8 mouse cellular contexts compared by ENCODE assay signal in the genomic region with DNA sequence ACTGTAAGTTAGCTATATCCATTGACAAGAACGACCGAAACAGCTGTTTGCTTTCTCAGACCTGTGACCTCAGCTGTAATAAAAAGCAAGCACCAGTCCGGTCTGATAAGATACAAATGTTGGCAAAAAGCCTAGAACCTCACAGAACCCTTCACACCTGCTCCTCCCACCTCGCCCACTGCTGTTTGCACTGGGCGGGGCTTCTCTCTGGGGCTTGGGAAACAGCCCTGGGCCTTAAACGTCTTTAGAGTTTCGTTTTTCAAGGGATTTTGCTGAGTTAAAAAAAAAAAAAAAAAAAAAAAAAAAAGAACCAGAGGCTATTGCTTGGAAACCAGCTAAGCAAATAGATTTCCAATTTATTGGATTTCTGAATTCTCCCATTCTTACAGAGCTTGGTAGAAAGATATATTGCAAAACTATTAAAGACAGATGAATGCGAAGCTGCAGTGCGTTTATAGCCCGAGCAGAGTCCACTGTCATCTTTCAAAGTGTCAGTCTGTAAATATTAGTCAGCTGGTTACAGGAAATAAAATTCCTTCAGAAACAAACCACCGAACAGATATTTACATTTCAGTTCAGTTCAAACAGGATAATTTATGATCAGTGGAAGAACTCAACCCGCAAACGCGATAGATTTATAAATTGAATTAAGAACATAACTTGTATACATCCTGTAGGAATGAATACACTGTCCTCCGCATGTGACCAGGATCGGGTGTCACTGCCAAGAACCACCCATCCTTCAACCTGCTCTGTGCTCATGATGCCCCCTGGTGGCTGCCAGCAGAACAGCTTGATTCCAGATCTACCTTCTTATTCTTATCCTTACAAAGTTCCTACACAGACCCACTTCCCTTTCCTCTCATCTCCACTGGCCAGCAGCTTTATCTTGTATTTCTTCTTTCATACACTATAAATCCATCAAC. TPM values are rescaled to one million over a fixed set of nuclear protein-coding genes. Genes with fewer than 3 reads are reported as not detected.
DNase-seq lines count a peak whose midpoint lies in the region; ATAC-seq and TF ChIP-seq lines count a peak whose summit lies in the region.

No protein-coding gene starts in this region.

- H3K36me3 ChIP-seq in limb, embryonic 14.5 days (ENCODE audit: control insufficient read depth, insufficient read depth, low read length): no peaks in the 10 kb centered on the region
- no peaks in the 10 kb centered on the region for H3K36me3 ChIP-seq in midbrain, embryonic 16.5 days (ENCODE audit: control insufficient read depth, insufficient read depth, low read length)
- H3K36me3 ChIP-seq in spleen, adult 2 months (ENCODE audit: control insufficient read depth, insufficient read depth, low read length): no peaks in the 10 kb centered on the region

- peak; percentile 49; the same call in 1 of the 2 replicates for ATAC-seq in limb, embryonic 14.5 days (ENCODE audit: low FRiP score, low read depth)
- ATAC-seq in midbrain, embryonic 16.5 days: peak; percentile 50; the same call in 1 of the 2 replicates

- peak; percentile 88 for TF ChIP-seq CTCF in bone marrow macrophage, adult 2 months (IDR thresholded peaks at IDR 0.05; ENCODE audit: low read depth, low read length)
- peak; percentile 95 for TF ChIP-seq CTCF in embryonic fibroblast, embryonic 13.5 days (IDR thresholded peaks at IDR 0.05; ENCODE audit: borderline replicate concordance, insufficient read depth, low read length)
- peak; percentile 91; the same call in 1 of the 2 replicates for TF ChIP-seq CTCF in spleen, adult 2 months (IDR thresholded peaks at IDR 0.05; ENCODE audit: extremely low read depth, insufficient read depth, insufficient read length, insufficient replicate concordance)

- H3K9ac ChIP-seq in limb, embryonic 14.5 days (ENCODE audit: low read depth, low read length, severe bottlenecking): no peak overlapping the region
- H3K9ac ChIP-seq in midbrain, embryonic 16.5 days (ENCODE audit: low read depth, low read length): no peak overlapping the region

- WGBS in limb, embryonic 14.5 days: 14% methylated on average over 16 of the region's 16 CpGs
- WGBS in midbrain, embryonic 16.5 days: 28% methylated on average over 16 of the region's 16 CpGs
- WGBS in spleen, adult 2 months: 28% methylated on average over 16 of the region's 16 CpGs

- peak; percentile 80 to 82 for DNase-seq in B cell, adult 2 months
- DNase-seq in heart, adult 9 months (ENCODE audit: low spot score in 2 of 2): peak; percentile 78 to 88
- DNase-seq in kidney, adult 9 months: peak; percentile 90
- peak; percentile 90 for DNase-seq in limb, embryonic 14.5 days (ENCODE audit: low spot score)
- peak; percentile 25 to 71 for DNase-seq in spleen, adult 2 months (ENCODE audit: low read depth in 1 of 2, low spot score in 2 of 2)

- no peaks in the 10 kb centered on the region for H3K9me3 ChIP-seq in limb, embryonic 14.5 days (ENCODE audit: control insufficient read depth, low read length)
- no peaks in the 10 kb centered on the region for H3K9me3 ChIP-seq in midbrain, embryonic 16.5 days (replicated peaks; ENCODE audit: control insufficient read depth, low read length, poor library complexity, severe bottlenecking)

- H3K4me2 ChIP-seq in limb, embryonic 14.5 days (replicated peaks; ENCODE audit: low read depth, low read length, severe bottlenecking): 0 out of 2 replicates have a peak overlapping the region, but pooled peaks have one; percentile 15
- peak overlapping the region; percentile 7; the same call in 1 of the 2 replicates for H3K4me2 ChIP-seq in midbrain, embryonic 16.5 days (ENCODE audit: low read length)

- H3K27ac ChIP-seq in bone marrow macrophage, adult 2 months (ENCODE audit: insufficient read depth, low read depth, low read length): no peak overlapping the region
- 0 out of 2 replicates have a peak overlapping the region, but pooled peaks have one; percentile 3 for H3K27ac ChIP-seq in embryonic fibroblast, embryonic 13.5 days (ENCODE audit: insufficient read depth, low read length)
- no peak overlapping the region for H3K27ac ChIP-seq in limb, embryonic 14.5 days (replicated peaks; ENCODE audit: low read depth, low read length)
- H3K27ac ChIP-seq in midbrain, embryonic 16.5 days (ENCODE audit: low read length): no peak overlapping the region
- H3K27ac ChIP-seq in spleen, adult 2 months (ENCODE audit: insufficient read depth, low read length): no peak overlapping the region

- no peak overlapping the region for H3K4me3 ChIP-seq in bone marrow macrophage, adult 2 months (ENCODE audit: insufficient read depth, low read length)
- 0 out of 2 replicates have a peak overlapping the region, but pooled peaks have one; percentile 9 for H3K4me3 ChIP-seq in embryonic fibroblast, embryonic 13.5 days (ENCODE audit: insufficient read depth, low read length)
- no peak overlapping the region for H3K4me3 ChIP-seq in limb, embryonic 14.5 days (replicated peaks; ENCODE audit: low read length)
- no peak overlapping the region for H3K4me3 ChIP-seq in midbrain, embryonic 16.5 days (ENCODE audit: low read depth, low read length)
- no peak overlapping the region for H3K4me3 ChIP-seq in spleen, adult 2 months (ENCODE audit: extremely low read depth, insufficient read depth, insufficient read length)

- no peaks in the 10 kb centered on the region for H3K27me3 ChIP-seq in limb, embryonic 14.5 days (ENCODE audit: control insufficient read depth, insufficient read depth, low read length)
- H3K27me3 ChIP-seq in midbrain, embryonic 16.5 days (ENCODE audit: control insufficient read depth, insufficient read depth, low read depth, low read length): no peaks in the 10 kb centered on the region
- no peaks in the 10 kb centered on the region for H3K27me3 ChIP-seq in spleen, adult 2 months (ENCODE audit: control insufficient read depth, insufficient read depth, low read length)

- no peak for TF ChIP-seq POLR2A in bone marrow macrophage, adult 2 months (IDR thresholded peaks at IDR 0.05; ENCODE audit: borderline replicate concordance, low read depth, low read length)
- no peak for TF ChIP-seq POLR2A in embryonic fibroblast, embryonic 13.5 days (IDR thresholded peaks at IDR 0.05; ENCODE audit: low read depth, low read length)
- TF ChIP-seq POLR2A in limb, embryonic 14.5 days (IDR thresholded peaks at IDR 0.05; ENCODE audit: borderline replicate concordance, extremely low read depth, insufficient read depth, insufficient read length): no peak
- TF ChIP-seq POLR2A in spleen, adult 2 months (IDR thresholded peaks at IDR 0.05; ENCODE audit: low read depth, low read length): no peak

- no peaks in the 10 kb centered on the region for H3K4me1 ChIP-seq in bone marrow macrophage, adult 2 months (ENCODE audit: control insufficient read depth, insufficient read depth, low read length)
- no peaks in the 10 kb centered on the region for H3K4me1 ChIP-seq in embryonic fibroblast, embryonic 13.5 days (ENCODE audit: control insufficient read depth, insufficient read depth, low read length)
- no peaks in the 10 kb centered on the region for H3K4me1 ChIP-seq in limb, embryonic 14.5 days (ENCODE audit: control insufficient read depth, insufficient read depth, low read length)
- no peaks in the 10 kb centered on the region for H3K4me1 ChIP-seq in midbrain, embryonic 16.5 days (ENCODE audit: control insufficient read depth, insufficient read depth, low read length)
- no peaks in the 10 kb centered on the region for H3K4me1 ChIP-seq in spleen, adult 2 months (ENCODE audit: control insufficient read depth, insufficient read depth, insufficient read length)

RNA-seq across cellular contexts. Expression of a gene that starts 17.3 kb away (rescaled TPM):
- 4.3 and 5.6 TPM in 2 replicates for polyA plus RNA-seq in bone marrow macrophage, adult 2 months (2012; ENCODE audit: insufficient read depth, insufficient read length, missing spikeins)
- 2.8 and 3.2 TPM in 2 replicates for polyA plus RNA-seq in embryonic fibroblast, embryonic 13.5 days (2011; ENCODE audit: insufficient read length, low read depth, missing spikeins)
- polyA plus RNA-seq in limb, embryonic 14.5 days (2012; rRNA removed): 2.4 and 2.6 TPM in 2 replicates
- polyA plus RNA-seq in limb, embryonic 14.5 days (2014; fragmentation: Nextera tagmentation; extraction: Ambion mirVana): 2.2 and 2.3 TPM in 2 replicates
- 1.0 and 1.2 TPM in 2 replicates for polyA plus RNA-seq in midbrain, embryonic 16.5 days (2015; fragmentation: Nextera tagmentation; extraction: Ambion mirVana)
- polyA plus RNA-seq in spleen, adult 2 months (2012; rRNA removed): 1.4 TPM in 2 replicates

RNA-seq across cellular contexts. Expression of a gene that starts 24.3 kb away (rescaled TPM):
- 3.6 and 4.5 TPM in 2 replicates for polyA plus RNA-seq in bone marrow macrophage, adult 2 months (2012; ENCODE audit: insufficient read depth, insufficient read length, missing spikeins)
- 6.1 and 7.1 TPM in 2 replicates for polyA plus RNA-seq in embryonic fibroblast, embryonic 13.5 days (2011; ENCODE audit: insufficient read length, low read depth, missing spikeins)
- 11.4 and 14.0 TPM in 2 replicates for polyA plus RNA-seq in limb, embryonic 14.5 days (2012; rRNA removed)
- polyA plus RNA-seq in limb, embryonic 14.5 days (2014; fragmentation: Nextera tagmentation; extraction: Ambion mirVana): 18.0 and 20.5 TPM in 2 replicates
- polyA plus RNA-seq in midbrain, embryonic 16.5 days (2015; fragmentation: Nextera tagmentation; extraction: Ambion mirVana): 45.3 and 46.2 TPM in 2 replicates
- 9.2 and 12.3 TPM in 2 replicates for polyA plus RNA-seq in spleen, adult 2 months (2012; rRNA removed)

RNA-seq across cellular contexts. Expression of a gene that starts 48.2 kb away (rescaled TPM):
- 33.1 and 37.0 TPM in 2 replicates for polyA plus RNA-seq in bone marrow macrophage, adult 2 months (2012; ENCODE audit: insufficient read depth, insufficient read length, missing spikeins)
- polyA plus RNA-seq in embryonic fibroblast, embryonic 13.5 days (2011; ENCODE audit: insufficient read length, low read depth, missing spikeins): 58.4 and 88.3 TPM in 2 replicates
- 42.7 and 45.1 TPM in 2 replicates for polyA plus RNA-seq in limb, embryonic 14.5 days (2012; rRNA removed)
- 39.5 and 43.5 TPM in 2 replicates for polyA plus RNA-seq in limb, embryonic 14.5 days (2014; fragmentation: Nextera tagmentation; extraction: Ambion mirVana)
- polyA plus RNA-seq in midbrain, embryonic 16.5 days (2015; fragmentation: Nextera tagmentation; extraction: Ambion mirVana): 14.4 and 16.7 TPM in 2 replicates
- 10.8 and 14.7 TPM in 2 replicates for polyA plus RNA-seq in spleen, adult 2 months (2012; rRNA removed)
